Comparison of ENCODE assay signal across 9 mouse cellular contexts in genomic region chr5:143363678-143364615, GRCm38 (mm10). TPM values are rescaled to one million over a fixed set of nuclear protein-coding genes. Genes with fewer than 3 reads are reported as not detected.
DNase-seq lines count a peak whose midpoint lies in the region; ATAC-seq and TF ChIP-seq lines count a peak whose summit lies in the region.
"Had no signal": no experiment of that assay in that cellular context is flagged by ENCODE, and none has a peak within 500 bp of the region (broad histone marks: within the 10 kb centered on the region; RNA-seq: fewer than 3 reads in every experiment).

No protein-coding gene starts in this region.

- H3K4me2 ChIP-seq in CH12.LX (ENCODE audit: insufficient read depth, low read depth, poor library complexity, severe bottlenecking): peak overlapping the region; percentile 83
- peak overlapping the region; percentile 90 for H3K4me2 ChIP-seq in forebrain, embryonic 13.5 days
- peak overlapping the region; percentile 95 for H3K4me2 ChIP-seq in limb, embryonic 12.5 days
- peak overlapping the region; percentile 95 for H3K4me2 ChIP-seq in neural tube, embryonic 12.5 days (replicated peaks)

- WGBS in forebrain, embryonic 13.5 days: under 1% methylated on average over 47 of the region's 47 CpGs
- WGBS in limb, embryonic 12.5 days: 1% methylated on average over 47 of the region's 47 CpGs
- under 1% methylated on average over 47 of the region's 47 CpGs for WGBS in neural tube, embryonic 12.5 days

- no peaks in the 10 kb centered on the region for H3K36me3 ChIP-seq in CH12.LX (replicated peaks in 1 of 2; ENCODE audit: control insufficient read depth in 1 of 2, insufficient read depth in 1 of 2, low read length in 1 of 2)
- no peaks in the 10 kb centered on the region for H3K36me3 ChIP-seq in forebrain, embryonic 13.5 days (ENCODE audit: poor library complexity, severe bottlenecking)
- H3K36me3 ChIP-seq in limb, embryonic 12.5 days: no peaks in the 10 kb centered on the region
- H3K36me3 ChIP-seq in neural tube, embryonic 12.5 days: no peaks in the 10 kb centered on the region

- TF ChIP-seq CTCF in CH12.LX (conservative IDR thresholded peaks at IDR 0.05 in 1 of 2, IDR thresholded peaks at IDR 0.05 in 1 of 2; ENCODE audit: low read depth in 2 of 2, low read length in 2 of 2): no peak

- no peaks in the 10 kb centered on the region for H3K4me1 ChIP-seq in CH12.LX (ENCODE audit: control insufficient read depth in 1 of 2, insufficient read depth in 2 of 2)
- peaks cover 21% of the 10 kb centered on the region for H3K4me1 ChIP-seq in forebrain, embryonic 13.5 days
- H3K4me1 ChIP-seq in limb, embryonic 12.5 days (replicated peaks): peaks cover 11% of the 10 kb centered on the region; the same call in 1 of the 2 replicates
- peaks cover 12% of the 10 kb centered on the region for H3K4me1 ChIP-seq in neural tube, embryonic 12.5 days

- H3K9ac ChIP-seq in CH12.LX (ENCODE audit: insufficient read depth, low read depth): no peak overlapping the region
- peak overlapping the region; percentile 71 for H3K9ac ChIP-seq in forebrain, embryonic 13.5 days
- peak overlapping the region; percentile 63 for H3K9ac ChIP-seq in limb, embryonic 12.5 days (replicated peaks)
- peak overlapping the region; percentile 61 for H3K9ac ChIP-seq in neural tube, embryonic 12.5 days

- H3K9me3 ChIP-seq in CH12.LX (replicated peaks; ENCODE audit: low read length): peaks cover 6% of the 10 kb centered on the region
- no peaks in the 10 kb centered on the region for H3K9me3 ChIP-seq in forebrain, embryonic 13.5 days (replicated peaks)
- H3K9me3 ChIP-seq in limb, embryonic 12.5 days: no peaks in the 10 kb centered on the region
- no peaks in the 10 kb centered on the region for H3K9me3 ChIP-seq in neural tube, embryonic 12.5 days

- DNase-seq in adrenal gland, postnatal 14 days: peak; percentile 64
- no peak for DNase-seq in adrenal gland, adult 18-20 months (ENCODE audit: low spot score in 2 of 2)
- DNase-seq in CH12.LX (ENCODE audit: extremely low read depth): no peak
- DNase-seq in layer of hippocampus, postnatal 25 days (ENCODE audit: extremely low spot score in 1 of 2, low spot score in 1 of 2): no peak

- H3K4me3 ChIP-seq in CH12.LX (replicated peaks in 1 of 3; ENCODE audit: low read depth in 2 of 3, low read length in 2 of 3, poor library complexity in 1 of 3): peak overlapping the region in 1 of 3 experiments; percentile 20
- peak overlapping the region; percentile 50 for H3K4me3 ChIP-seq in forebrain, embryonic 13.5 days
- peak overlapping the region; percentile 48 for H3K4me3 ChIP-seq in limb, embryonic 12.5 days (replicated peaks)
- H3K4me3 ChIP-seq in neural tube, embryonic 12.5 days: peak overlapping the region; percentile 42
- H3K4me3 ChIP-seq: erythroblast, embryonic 14.5 days had no signal

- dilution Hi-C loops in CH12.LX (cut with MboI; ENCODE audit: extremely low pct_ligation_motif_present, extremely low pct_unique_long_range_greater_than_20kb, low sequenced_read_pairs): no loop called here

- TF ChIP-seq POLR2A in CH12.LX (IDR thresholded peaks at IDR 0.05; ENCODE audit: low read depth, low read length): no peak

- peak; percentile 57 for ATAC-seq in forebrain, embryonic 13.5 days
- ATAC-seq in limb, embryonic 12.5 days (ENCODE audit: insufficient number of reproducible peaks, insufficient read depth, low FRiP score, low TSS enrichment, low read depth): peak; percentile 66
- peak; percentile 66; the same call in 1 of the 2 replicates for ATAC-seq in neural tube, embryonic 12.5 days (ENCODE audit: low FRiP score, low read depth)
- ATAC-seq in erythroblast, adult 5-6 weeks (replicated peaks; ENCODE audit: low FRiP score, poor library complexity, severe bottlenecking): no peak

- no peak for TF ChIP-seq EP300 in CH12.LX (IDR thresholded peaks at IDR 0.05; ENCODE audit: low read length)

- H3K27ac ChIP-seq in CH12.LX (ENCODE audit: insufficient read depth, low read depth): no peak overlapping the region
- H3K27ac ChIP-seq in forebrain, embryonic 13.5 days: no peak overlapping the region
- no peak overlapping the region for H3K27ac ChIP-seq in limb, embryonic 12.5 days
- H3K27ac ChIP-seq in neural tube, embryonic 12.5 days: no peak overlapping the region

- in situ Hi-C loops in CH12.LX (cut with MboI; ENCODE audit: low pct_ligation_motif_present, low pct_unique_long_range_greater_than_20kb, low sequenced_read_pairs): no loop called here

- TF ChIP-seq RAD21 in CH12.LX (IDR thresholded peaks at IDR 0.05; ENCODE audit: low read depth, low read length): no peak

- H3K27me3 ChIP-seq in CH12.LX (replicated peaks): peaks cover 68% of the 10 kb centered on the region
- peaks cover 53% of the 10 kb centered on the region for H3K27me3 ChIP-seq in forebrain, embryonic 13.5 days
- peaks cover 77% of the 10 kb centered on the region for H3K27me3 ChIP-seq in limb, embryonic 12.5 days
- peaks cover 33% of the 10 kb centered on the region for H3K27me3 ChIP-seq in neural tube, embryonic 12.5 days (replicated peaks)

- no peaks in the 10 kb centered on the region for H3K79me2 ChIP-seq in CH12.LX (replicated peaks; ENCODE audit: control insufficient read depth, extremely low read depth, insufficient read depth, poor library complexity, severe bottlenecking)

TF ChIP-seq in CH12.LX, 34 proteins besides CTCF, POLR2A, EP300 and RAD21 (continues in another document):
- no peak for TF ChIP-seq ZMIZ1 (IDR thresholded peaks at IDR 0.05; ENCODE audit: low read depth, low read length)
- no peak for TF ChIP-seq CHD2 (IDR thresholded peaks at IDR 0.05; ENCODE audit: low read length)
- no peak for TF ChIP-seq NRF1 (IDR thresholded peaks at IDR 0.05; ENCODE audit: low read depth, low read length)
- no peak for TF ChIP-seq HCFC1 (IDR thresholded peaks at IDR 0.05; ENCODE audit: low read depth, low read length)
- TF ChIP-seq POLR2AphosphoS2 (IDR thresholded peaks at IDR 0.05; ENCODE audit: low read depth, low read length): no peak
- no peak for TF ChIP-seq ETS1 (conservative IDR thresholded peaks at IDR 0.05; ENCODE audit: low read depth, low read length)
- TF ChIP-seq ZNF384 (IDR thresholded peaks at IDR 0.05; ENCODE audit: low read depth, low read length): no peak
- TF ChIP-seq SMC3 (IDR thresholded peaks at IDR 0.05; ENCODE audit: low read depth, low read length): no peak

RNA-seq across cellular contexts. Expression of gene Grid2ip, which starts 6.8 kb away (rescaled TPM):
- total RNA-seq in adrenal gland, postnatal 14 days (2021): 0.41 and 0.68 TPM in 2 replicates
- under 1 TPM; 0.26 to 0.36 TPM for total RNA-seq in adrenal gland, adult 18-20 months (2021)
- total RNA-seq in CH12.LX (2012; rRNA removed) (not detected in 2 replicates), CH12.LX (2014; rRNA removed) (not detected in 2 replicates)
- not detected in 2 replicates for polyA plus RNA-seq in CH12.LX (2012; ENCODE audit: insufficient read length, low read depth)
- 0.15 and 0.23 TPM in 2 replicates for polyA plus RNA-seq in forebrain, embryonic 13.5 days (2015; fragmentation: Nextera tagmentation; extraction: Ambion mirVana)
- 0.64 and 0.65 TPM in 2 replicates for polyA plus RNA-seq in limb, embryonic 12.5 days (2016; fragmentation: Nextera tagmentation; extraction: Ambion mirVana)
- polyA plus RNA-seq in neural tube, embryonic 12.5 days (2016; fragmentation: Nextera tagmentation; extraction: Ambion mirVana): 0.19 and 0.37 TPM in 2 replicates
- total RNA-seq in erythroblast, adult 5-6 weeks (2015; ENCODE audit: low replicate concordance): 0.58 TPM in 1 of 2 replicates, not detected in the other
- total RNA-seq in erythroblast, adult 5-6 weeks (2017; ENCODE audit: low replicate concordance): not detected in 2 replicates
- total RNA-seq in layer of hippocampus, postnatal 25 days (2021): 1 to 10 TPM; 1.1 to 1.4 TPM
- polyA plus RNA-seq: erythroblast, embryonic 14.5 days had no signal

RNA-seq across cellular contexts. Expression of gene Zdhhc4, which starts 34.9 kb away (rescaled TPM):
- 52.0 and 52.5 TPM in 2 replicates for total RNA-seq in adrenal gland, postnatal 14 days (2021)
- total RNA-seq in adrenal gland, adult 18-20 months (2021): 10 to 100 TPM; 60.7 to 68.5 TPM
- total RNA-seq in CH12.LX (2012; rRNA removed) (16.3 and 18.7 TPM in 2 replicates), CH12.LX (2014; rRNA removed) (19.9 and 22.7 TPM in 2 replicates)
- 39.4 and 51.5 TPM in 2 replicates for polyA plus RNA-seq in CH12.LX (2012; ENCODE audit: insufficient read length, low read depth)
- 68.4 and 78.9 TPM in 2 replicates for polyA plus RNA-seq in forebrain, embryonic 13.5 days (2015; fragmentation: Nextera tagmentation; extraction: Ambion mirVana)
- 77.1 and 87.0 TPM in 2 replicates for polyA plus RNA-seq in limb, embryonic 12.5 days (2016; fragmentation: Nextera tagmentation; extraction: Ambion mirVana)
- 71.5 and 82.7 TPM in 2 replicates for polyA plus RNA-seq in neural tube, embryonic 12.5 days (2016; fragmentation: Nextera tagmentation; extraction: Ambion mirVana)
- 8.8 and 23.8 TPM in 2 replicates for total RNA-seq in erythroblast, adult 5-6 weeks (2015; ENCODE audit: low replicate concordance)
- total RNA-seq in erythroblast, adult 5-6 weeks (2017; ENCODE audit: low replicate concordance): 6.0 and 10.6 TPM in 2 replicates
- total RNA-seq in layer of hippocampus, postnatal 25 days (2021): 10 to 100 TPM; 41.8 to 49.9 TPM

RNA-seq across cellular contexts. Expression of gene Kdelr2, which starts 39.7 kb away (rescaled TPM):
- total RNA-seq in adrenal gland, postnatal 14 days (2021): 101 and 108 TPM in 2 replicates
- total RNA-seq in adrenal gland, adult 18-20 months (2021): 100 to 1,000 TPM in 1 of 2 experiments, 10 to 100 TPM in 1; 95.7 to 104 TPM
- total RNA-seq in CH12.LX (2012; rRNA removed): 77.7 and 91.7 TPM in 2 replicates
- 105 and 117 TPM in 2 replicates for total RNA-seq in CH12.LX (2014; rRNA removed)
- 53.2 and 75.7 TPM in 2 replicates for polyA plus RNA-seq in CH12.LX (2012; ENCODE audit: insufficient read length, low read depth)
- polyA plus RNA-seq in forebrain, embryonic 13.5 days (2015; fragmentation: Nextera tagmentation; extraction: Ambion mirVana): 146 and 148 TPM in 2 replicates
- polyA plus RNA-seq in limb, embryonic 12.5 days (2016; fragmentation: Nextera tagmentation; extraction: Ambion mirVana): 288 and 297 TPM in 2 replicates
- polyA plus RNA-seq in neural tube, embryonic 12.5 days (2016; fragmentation: Nextera tagmentation; extraction: Ambion mirVana): 164 and 183 TPM in 2 replicates
- 17.6 and 19.6 TPM in 2 replicates for total RNA-seq in erythroblast, adult 5-6 weeks (2015; ENCODE audit: low replicate concordance)
- 15.5 and 29.2 TPM in 2 replicates for total RNA-seq in erythroblast, adult 5-6 weeks (2017; ENCODE audit: low replicate concordance)
- 10 to 100 TPM; 34.6 to 39.0 TPM for total RNA-seq in layer of hippocampus, postnatal 25 days (2021)

RNA-seq across cellular contexts. Expression of gene E130309D02Rik, which starts 48.8 kb away (rescaled TPM):
- total RNA-seq in adrenal gland, postnatal 14 days (2021): 24.5 and 26.4 TPM in 2 replicates
- 10 to 100 TPM; 22.9 to 34.2 TPM for total RNA-seq in adrenal gland, adult 18-20 months (2021)
- 32.7 and 39.7 TPM in 2 replicates for total RNA-seq in CH12.LX (2012; rRNA removed)
- 22.8 and 23.7 TPM in 2 replicates for total RNA-seq in CH12.LX (2014; rRNA removed)
- 51.8 and 63.7 TPM in 2 replicates for polyA plus RNA-seq in CH12.LX (2012; ENCODE audit: insufficient read length, low read depth)
- 50.0 and 51.5 TPM in 2 replicates for polyA plus RNA-seq in forebrain, embryonic 13.5 days (2015; fragmentation: Nextera tagmentation; extraction: Ambion mirVana)
- 53.9 and 56.9 TPM in 2 replicates for polyA plus RNA-seq in limb, embryonic 12.5 days (2016; fragmentation: Nextera tagmentation; extraction: Ambion mirVana)
- polyA plus RNA-seq in neural tube, embryonic 12.5 days (2016; fragmentation: Nextera tagmentation; extraction: Ambion mirVana): 53.2 and 57.4 TPM in 2 replicates
- 7.1 and 11.3 TPM in 2 replicates for total RNA-seq in erythroblast, adult 5-6 weeks (2015; ENCODE audit: low replicate concordance)
- 4.3 and 4.6 TPM in 2 replicates for total RNA-seq in erythroblast, adult 5-6 weeks (2017; ENCODE audit: low replicate concordance)
- 10 to 100 TPM; 23.4 to 25.2 TPM for total RNA-seq in layer of hippocampus, postnatal 25 days (2021)
